Mouse (Mus musculus) heart, postnatal 25 days (tissue): ENCODE results near the gene Gpr161. TPM values are rescaled to one million over a fixed set of nuclear protein-coding genes. Genes with fewer than 3 reads are reported as not detected.

Experiments used
- total RNA-seq, 2 experiments: library from RNA; stranded (reverse); gene quantifications; 2 replicates each; pipeline ENCODE4 v1.2.3; 2021

The Gpr161 gene
- total RNA-seq, 2 experiments from 2014 or later: 1.2 to 2.2 TPM

Other genes starting within 250 kb of the Gpr161 start
- gene Tbx19, start 135.0 kb upstream of the Gpr161 start, total RNA-seq: not detected
- gene Sft2d2, start 101.4 kb upstream of the Gpr161 start, total RNA-seq: 10 to 100 TPM; 12.4 to 13.5 TPM
- 10 to 100 TPM; 33.9 to 38.4 TPM for gene Tiprl, start 58.8 kb upstream of the Gpr161 start, total RNA-seq
- 10 to 100 TPM; 91.3 to 94.1 TPM for gene Dcaf6, start 164.7 kb downstream of the Gpr161 start, total RNA-seq
- 100 to 1,000 TPM; 640 to 653 TPM for gene Mpc2, start 164.8 kb downstream of the Gpr161 start, total RNA-seq
- under 1 TPM in 1 of 2 experiments, not detected in 1; 0.22 TPM for gene Adcy10, start 189.4 kb downstream of the Gpr161 start, total RNA-seq